Comparison of ENCODE assay signal across 16 mouse cellular contexts in genomic region chr8:91170152-91170551, GRCm38 (mm10). TPM values are rescaled to one million over a fixed set of nuclear protein-coding genes. Genes with fewer than 3 reads are reported as not detected.
DNase-seq lines count a peak whose midpoint lies in the region; ATAC-seq and TF ChIP-seq lines count a peak whose summit lies in the region.
"Had no signal": no experiment of that assay in that cellular context is flagged by ENCODE, and none has a peak within 500 bp of the region (broad histone marks: within the 10 kb centered on the region; RNA-seq: fewer than 3 reads in every experiment).

No protein-coding gene starts in this region.

- no peak for TF ChIP-seq EP300 in lung, postnatal 0 days (IDR thresholded peaks at IDR 0.05)

- 86% methylated on average over 6 of the region's 6 CpGs for WGBS in hindbrain, embryonic 10.5 days
- WGBS in hindbrain, embryonic 13.5 days: 84% methylated on average over 6 of the region's 6 CpGs
- 47% methylated on average over 6 of the region's 6 CpGs for WGBS in lung, postnatal 0 days
- 63% methylated on average over 6 of the region's 6 CpGs for WGBS in kidney, postnatal 0 days
- WGBS in midbrain, embryonic 16.5 days: 78% methylated on average over 6 of the region's 6 CpGs

- peaks cover 28% of the 10 kb centered on the region for H3K4me1 ChIP-seq in hindbrain, embryonic 10.5 days (replicated peaks)
- peaks cover 25% of the 10 kb centered on the region for H3K4me1 ChIP-seq in hindbrain, embryonic 13.5 days (replicated peaks)
- H3K4me1 ChIP-seq in lung, postnatal 0 days (ENCODE audit: insufficient read depth, low read depth, low read length): no peaks in the 10 kb centered on the region
- no peaks in the 10 kb centered on the region for H3K4me1 ChIP-seq in kidney, postnatal 0 days (replicated peaks; ENCODE audit: insufficient read depth, low read length)
- peaks cover 15% of the 10 kb centered on the region for H3K4me1 ChIP-seq in midbrain, embryonic 16.5 days (ENCODE audit: control insufficient read depth, insufficient read depth, low read length)

- H3K27me3 ChIP-seq in hindbrain, embryonic 10.5 days (ENCODE audit: insufficient read depth, poor library complexity, severe bottlenecking): peaks cover 15% of the 10 kb centered on the region; the same call in 1 of the 2 replicates
- peaks cover 11% of the 10 kb centered on the region; the same call in 1 of the 2 replicates for H3K27me3 ChIP-seq in hindbrain, embryonic 13.5 days
- no peaks in the 10 kb centered on the region for H3K27me3 ChIP-seq in lung, postnatal 0 days (replicated peaks; ENCODE audit: insufficient read depth, low read length)
- no peaks in the 10 kb centered on the region for H3K27me3 ChIP-seq in kidney, postnatal 0 days (ENCODE audit: insufficient read depth, low read length)
- no peaks in the 10 kb centered on the region for H3K27me3 ChIP-seq in midbrain, embryonic 16.5 days (ENCODE audit: control insufficient read depth, insufficient read depth, low read depth, low read length)

- no peaks in the 10 kb centered on the region for H3K36me3 ChIP-seq in hindbrain, embryonic 10.5 days
- no peaks in the 10 kb centered on the region for H3K36me3 ChIP-seq in hindbrain, embryonic 13.5 days
- no peaks in the 10 kb centered on the region for H3K36me3 ChIP-seq in lung, postnatal 0 days (ENCODE audit: insufficient read depth, low read length)
- H3K36me3 ChIP-seq in kidney, postnatal 0 days (ENCODE audit: insufficient read depth, low read length): no peaks in the 10 kb centered on the region
- H3K36me3 ChIP-seq in midbrain, embryonic 16.5 days (ENCODE audit: control insufficient read depth, insufficient read depth, low read length): no peaks in the 10 kb centered on the region
- H3K36me3 ChIP-seq: limb, embryonic 13.5 days; neural tube, embryonic 13.5 days had no signal

- TF ChIP-seq CTCF in lung, postnatal 0 days (IDR thresholded peaks at IDR 0.05): no peak
- no peak for TF ChIP-seq CTCF in kidney, postnatal 0 days (IDR thresholded peaks at IDR 0.05; ENCODE audit: low read depth)

- H3K4me2 ChIP-seq in hindbrain, embryonic 13.5 days: no peak overlapping the region
- no peak overlapping the region for H3K4me2 ChIP-seq in lung, postnatal 0 days (replicated peaks; ENCODE audit: low read depth, low read length)
- no peak overlapping the region for H3K4me2 ChIP-seq in kidney, postnatal 0 days (ENCODE audit: low read length)
- H3K4me2 ChIP-seq in midbrain, embryonic 16.5 days (ENCODE audit: low read length): no peak overlapping the region
- H3K4me2 ChIP-seq: limb, embryonic 13.5 days had no signal

- peaks cover 5% of the 10 kb centered on the region; the same call in 1 of the 2 replicates for H3K9me3 ChIP-seq in hindbrain, embryonic 10.5 days
- H3K9me3 ChIP-seq in hindbrain, embryonic 13.5 days: peaks cover 3% of the 10 kb centered on the region; the same call in 1 of the 2 replicates
- no peaks in the 10 kb centered on the region for H3K9me3 ChIP-seq in lung, postnatal 0 days (ENCODE audit: low read length)
- no peaks in the 10 kb centered on the region for H3K9me3 ChIP-seq in kidney, postnatal 0 days (replicated peaks; ENCODE audit: low read length)
- no peaks in the 10 kb centered on the region; the same call in 1 of the 2 replicates for H3K9me3 ChIP-seq in midbrain, embryonic 16.5 days (replicated peaks; ENCODE audit: control insufficient read depth, low read length, poor library complexity, severe bottlenecking)

- H3K4me3 ChIP-seq in hindbrain, embryonic 10.5 days: no peak overlapping the region
- H3K4me3 ChIP-seq in hindbrain, embryonic 13.5 days: no peak overlapping the region
- no peak overlapping the region for H3K4me3 ChIP-seq in lung, postnatal 0 days (ENCODE audit: low read depth, low read length)
- H3K4me3 ChIP-seq in kidney, postnatal 0 days (replicated peaks; ENCODE audit: low read depth, low read length): no peak overlapping the region
- H3K4me3 ChIP-seq in midbrain, embryonic 16.5 days (ENCODE audit: low read depth, low read length): no peak overlapping the region
- H3K4me3 ChIP-seq: left cerebral cortex, adult 2 months; limb, embryonic 13.5 days; neural tube, embryonic 13.5 days had no signal

- H3K9ac ChIP-seq in hindbrain, embryonic 13.5 days: no peak overlapping the region
- H3K9ac ChIP-seq in lung, postnatal 0 days (replicated peaks; ENCODE audit: low read depth): no peak overlapping the region
- H3K9ac ChIP-seq in kidney, postnatal 0 days (ENCODE audit: low read depth, low read length): no peak overlapping the region
- H3K9ac ChIP-seq in midbrain, embryonic 16.5 days (ENCODE audit: low read depth, low read length): no peak overlapping the region
- H3K9ac ChIP-seq: limb, embryonic 13.5 days; liver, postnatal 0 days; neural tube, embryonic 13.5 days had no signal

- ATAC-seq in hindbrain, embryonic 13.5 days (ENCODE audit: low FRiP score): no peak
- peak; percentile 32; the same call in 1 of the 2 replicates for ATAC-seq in lung, postnatal 0 days
- no peak; the same call in 1 of the 2 replicates for ATAC-seq in kidney, postnatal 0 days (replicated peaks; ENCODE audit: low FRiP score, low read depth)
- no peak for ATAC-seq in midbrain, embryonic 16.5 days
- ATAC-seq: intestine, postnatal 0 days; liver, postnatal 0 days; Patski had no signal

- DNase-seq in hindbrain, embryonic 10.5 days (ENCODE audit: low spot score): no peak
- no peak for DNase-seq in lung, postnatal 0 days (ENCODE audit: low spot score)
- no peak for DNase-seq in lung, postnatal 4 days
- DNase-seq in kidney, postnatal 0 days (ENCODE audit: low spot score): peak; percentile 13
- DNase-seq in ovary, postnatal 10 days (ENCODE audit: low spot score): no peak
- no peak for DNase-seq in c-Kit-positive CD71-positive TER-119-positive erythroid progenitor cells, embryonic 14.5 days (ENCODE audit: low spot score)
- DNase-seq: adrenal gland, adult 8-10 months; cerebellum, adult 9-11 months; liver, postnatal 0 days had no signal

- H3K27ac ChIP-seq in hindbrain, embryonic 10.5 days: peak overlapping the region; percentile 37; the same call in 1 of the 2 replicates
- no peak overlapping the region for H3K27ac ChIP-seq in hindbrain, embryonic 13.5 days
- no peak overlapping the region for H3K27ac ChIP-seq in lung, postnatal 0 days (ENCODE audit: low read length)
- peak overlapping the region; percentile 42; the same call in 1 of the 2 replicates for H3K27ac ChIP-seq in kidney, postnatal 0 days
- peak overlapping the region; percentile 17 for H3K27ac ChIP-seq in midbrain, embryonic 16.5 days (ENCODE audit: low read length)
- H3K27ac ChIP-seq: left cerebral cortex, adult 2 months; limb, embryonic 13.5 days; neural tube, embryonic 13.5 days had no signal

RNA-seq across cellular contexts. Expression of gene Aktip, which starts 29.6 kb away (rescaled TPM):
- polyA plus RNA-seq in hindbrain, embryonic 10.5 days (2016; fragmentation: Nextera tagmentation; extraction: Ambion mirVana): 72.3 and 82.4 TPM in 2 replicates
- 118 and 125 TPM in 2 replicates for polyA plus RNA-seq in hindbrain, embryonic 13.5 days (2015; fragmentation: Nextera tagmentation; extraction: Ambion mirVana)
- 65.1 and 65.6 TPM in 2 replicates for polyA plus RNA-seq in lung, postnatal 0 days (2015; fragmentation: Nextera tagmentation; extraction: Ambion mirVana)
- 116 and 122 TPM in 2 replicates for polyA plus RNA-seq in kidney, postnatal 0 days (2015; fragmentation: Nextera tagmentation; extraction: Ambion mirVana)
- 141 TPM in 2 replicates for polyA plus RNA-seq in midbrain, embryonic 16.5 days (2015; fragmentation: Nextera tagmentation; extraction: Ambion mirVana)

Comparison
In these comparisons a context has a peak if more than half of its experiments do, and no peak if none do; other contexts are left out.
1. H3K27ac ChIP-seq: peak in hindbrain, embryonic 10.5 days (single experiment), kidney, postnatal 0 days (single experiment) and midbrain, embryonic 16.5 days (single experiment); none in hindbrain, embryonic 13.5 days (single experiment) and lung, postnatal 0 days (single experiment).